Mouse (Mus musculus) small intestine, adult 2 months (tissue): ENCODE measurements around the gene Dclk1. TPM values are rescaled to one million over a fixed set of nuclear protein-coding genes. Genes with fewer than 3 reads are reported as not detected.

Experiments
- H3K27ac ChIP-seq: fragments of 200-500 bp; 2 replicates; pipeline ENCODE4 v1.5.1; 2012; ENCODE audit warnings: low read depth, low read length, control low read depth, inconsistent platforms; ENCODE audit not compliant: insufficient read depth
- H3K27me3 ChIP-seq: fragments of 200-500 bp; 2 replicates; pipeline ENCODE4 v1.6.1; 2012; ENCODE audit warnings: mild to moderate bottlenecking, moderate library complexity, low read length, inconsistent platforms; ENCODE audit not compliant: control insufficient read depth, insufficient read depth
- H3K36me3 ChIP-seq: fragments of 200-500 bp; 2 replicates; pipeline ENCODE4 v1.6.1; 2012; ENCODE audit warnings: mild to moderate bottlenecking, low read length, control low read depth, inconsistent platforms; ENCODE audit not compliant: control insufficient read depth, insufficient read depth
- H3K4me1 ChIP-seq: fragments of 200-500 bp; 2 replicates; pipeline ENCODE4 v1.6.1; 2012; ENCODE audit warnings: low read length, inconsistent platforms, mixed read lengths; ENCODE audit not compliant: control insufficient read depth, insufficient read depth, insufficient read length
- H3K4me3 ChIP-seq: fragments of 200-500 bp; 2 replicates; pipeline ENCODE4 v1.5.1; 2012; ENCODE audit warnings: low read depth, mild to moderate bottlenecking, control low read depth, inconsistent platforms, low read length, moderate library complexity
- CTCF ChIP-seq: fragments of 200-500 bp; IDR thresholded peaks from 2 replicates; pipeline ENCODE4 v1.5.1; 2012; ENCODE audit warnings: low read depth, mild to moderate bottlenecking, control low read depth, inconsistent platforms, low read length, moderate library complexity, mixed read lengths; ENCODE audit not compliant: insufficient replicate concordance, insufficient read length; ENCODE audit errors: extremely low read depth
- POLR2A ChIP-seq: fragments of 200-500 bp; IDR thresholded peaks from 2 replicates; pipeline ENCODE4 v1.6.1; 2012; ENCODE audit warnings: low read depth, mild to moderate bottlenecking, control low read depth, inconsistent platforms, low read length, moderate library complexity
- WGBS: fragments of 180-500 bp; shearing (Covaris S2); methylation state at CpG from one replicate; pipeline ENCODE4 v1.1.7; 2018; 5-methylcytosine and 5-hydroxymethylcytosine counted together
- polyA plus RNA-seq: library from polyadenylated mRNA; depleted of rRNA; stranded (reverse); fragments of >200 nt; gene quantifications from 2 replicates; pipeline ENCODE4 v1.2.3, GENCODE M21; 2012

Dclk1 gene
- polyA plus RNA-seq, 1 experiment = 3.2 TPM

DNA sequence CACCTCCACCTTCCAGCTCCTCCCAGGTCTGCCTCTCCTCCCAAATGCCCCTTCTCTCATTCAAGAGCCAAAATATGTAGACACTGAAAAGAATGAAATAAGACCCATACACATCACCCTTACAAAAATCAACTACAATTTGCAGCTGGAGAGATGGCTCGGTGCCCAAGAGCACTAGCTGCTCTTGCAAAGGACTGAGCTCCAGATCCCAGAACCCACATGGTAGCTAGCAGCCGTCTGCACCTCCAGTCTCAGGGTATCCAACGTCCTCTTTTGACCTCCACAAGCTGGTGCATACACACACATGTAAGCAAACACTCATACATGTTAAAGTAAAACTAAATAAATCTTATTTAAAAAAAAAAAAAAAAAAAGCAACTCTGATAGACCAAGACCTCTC, 150.4 kb downstream of the Dclk1 start:
- H3K36me3 ChIP-seq = no peaks in the 10 kb centered on the region
- no peak for TF ChIP-seq CTCF
- TF ChIP-seq POLR2A = no peak
- H3K4me3 ChIP-seq = no peak overlapping the region
- H3K4me1 ChIP-seq = no peaks in the 10 kb centered on the region
- no peak overlapping the region for H3K27ac ChIP-seq
- H3K27me3 ChIP-seq = no peaks in the 10 kb centered on the region
- 54% methylated on average over 3 of the region's 3 CpGs for WGBS

DNA sequence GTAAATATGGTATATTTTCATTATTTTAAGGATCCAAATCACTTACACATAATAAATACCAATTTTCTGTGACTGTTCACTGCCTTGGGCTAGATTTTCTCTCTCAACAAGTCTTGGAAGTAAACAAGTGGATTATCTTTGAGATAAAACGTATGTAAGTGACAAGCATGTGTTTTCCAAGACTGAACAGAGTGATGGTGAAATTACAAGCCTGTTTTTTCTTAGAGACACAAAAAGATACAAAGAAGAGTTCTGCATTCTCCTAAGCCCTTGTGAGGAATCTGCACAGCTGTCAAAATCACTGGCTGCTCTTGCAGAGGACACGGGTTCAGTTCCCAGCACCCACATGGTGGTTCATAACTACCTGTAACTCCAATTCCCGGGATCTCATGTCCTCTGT, 151.4 kb downstream of the Dclk1 start:
- TF ChIP-seq POLR2A (no peak), CTCF (no peak)
- Histone ChIP-seq H3K4me1 (no peaks in the 10 kb centered on the region), H3K36me3 (no peaks in the 10 kb centered on the region), H3K27me3 (no peaks in the 10 kb centered on the region), H3K27ac (no peak overlapping the region), H3K4me3 (no peak overlapping the region)
- 67% methylated on average over 3 of the region's 3 CpGs for WGBS

DNA sequence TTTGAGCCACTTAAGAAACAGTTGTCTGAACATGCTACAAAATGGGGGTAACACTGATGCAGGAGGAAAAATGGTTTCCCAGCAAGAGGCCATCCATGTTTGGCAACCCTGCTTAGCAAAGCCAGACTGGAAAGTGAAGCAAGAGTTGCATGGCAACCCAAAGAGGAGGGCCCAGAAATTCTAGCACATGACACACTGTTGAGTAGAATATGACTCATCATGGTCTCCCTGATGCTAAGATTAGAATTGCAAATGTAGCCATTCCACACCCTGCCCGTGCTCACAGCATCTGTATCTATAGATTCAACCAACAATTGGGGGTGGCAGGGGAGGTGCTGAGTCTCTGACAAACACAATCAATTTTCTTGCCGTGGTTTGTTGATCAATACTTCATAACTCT, 154.6 kb downstream of the Dclk1 start:
- TF ChIP-seq POLR2A (no peak), CTCF (no peak)
- no peaks in the 10 kb centered on the region for H3K36me3 ChIP-seq
- H3K27me3 ChIP-seq = no peaks in the 10 kb centered on the region
- no peaks in the 10 kb centered on the region for H3K4me1 ChIP-seq
- H3K27ac ChIP-seq = no peak overlapping the region
- WGBS = 59% methylated on average over 2 of the region's 2 CpGs
- H3K4me3 ChIP-seq = no peak overlapping the region

DNA sequence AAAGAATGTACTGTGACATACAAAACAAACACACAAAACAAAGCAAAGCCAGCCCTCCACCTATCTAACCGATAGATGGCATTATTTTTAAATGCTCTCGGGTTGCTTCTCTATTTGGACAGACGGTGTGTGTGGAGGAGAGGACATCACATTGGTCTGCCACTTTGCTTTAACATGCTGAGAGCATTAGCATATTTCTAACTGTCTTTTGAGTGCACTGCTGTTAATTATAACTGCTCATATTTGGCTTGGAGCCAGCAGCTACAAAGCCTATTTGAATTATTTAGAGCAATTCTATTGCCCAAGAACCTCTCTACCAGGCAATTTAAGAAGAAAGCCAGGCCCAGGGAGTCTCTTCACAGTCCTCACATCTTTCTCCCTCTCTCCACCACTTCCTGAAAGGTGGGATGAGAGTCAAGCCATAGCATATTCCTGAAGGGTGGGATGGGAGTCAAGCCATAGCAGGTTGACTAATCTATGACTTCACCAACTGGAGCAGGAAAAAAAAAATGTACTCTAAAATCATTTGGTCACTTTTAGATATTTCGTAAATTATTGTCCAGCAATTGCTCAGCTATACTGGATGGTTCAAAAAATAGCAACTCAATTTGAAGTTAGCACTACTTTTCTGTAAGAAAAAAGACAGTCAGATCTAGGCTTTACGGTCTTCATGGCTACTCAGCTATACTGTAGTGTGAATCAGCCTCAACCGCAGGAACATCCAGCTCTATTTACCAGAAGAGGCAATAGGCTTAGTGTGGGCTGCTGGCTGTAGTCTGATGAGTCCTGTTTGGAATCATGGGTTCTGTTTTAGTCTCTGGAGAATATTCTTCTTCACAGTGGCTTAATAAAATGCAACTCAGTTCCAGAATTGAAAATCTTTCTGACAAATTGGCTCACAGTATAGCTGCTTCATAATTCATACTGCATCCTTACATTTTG, 155.9 kb downstream of the Dclk1 start:
- TF ChIP-seq POLR2A (no peak), CTCF (no peak)
- no peaks in the 10 kb centered on the region for H3K27me3 ChIP-seq
- H3K36me3 ChIP-seq = no peaks in the 10 kb centered on the region
- H3K4me1 ChIP-seq = no peaks in the 10 kb centered on the region
- H3K27ac ChIP-seq = no peak overlapping the region
- WGBS = 86% methylated on average over 6 of the region's 6 CpGs
- no peak overlapping the region for H3K4me3 ChIP-seq

GRCm38 (mm10) chr3:55401236-55401635, 159.1 kb downstream of the Dclk1 start:
- WGBS = 69% methylated on average over 1 of the region's 1 CpGs
- Histone ChIP-seq H3K27me3 (no peaks in the 10 kb centered on the region), H3K27ac (no peak overlapping the region), H3K4me1 (no peaks in the 10 kb centered on the region), H3K4me3 (no peak overlapping the region), H3K36me3 (no peaks in the 10 kb centered on the region)
- TF ChIP-seq CTCF = no peak
- no peak for TF ChIP-seq POLR2A

DNA sequence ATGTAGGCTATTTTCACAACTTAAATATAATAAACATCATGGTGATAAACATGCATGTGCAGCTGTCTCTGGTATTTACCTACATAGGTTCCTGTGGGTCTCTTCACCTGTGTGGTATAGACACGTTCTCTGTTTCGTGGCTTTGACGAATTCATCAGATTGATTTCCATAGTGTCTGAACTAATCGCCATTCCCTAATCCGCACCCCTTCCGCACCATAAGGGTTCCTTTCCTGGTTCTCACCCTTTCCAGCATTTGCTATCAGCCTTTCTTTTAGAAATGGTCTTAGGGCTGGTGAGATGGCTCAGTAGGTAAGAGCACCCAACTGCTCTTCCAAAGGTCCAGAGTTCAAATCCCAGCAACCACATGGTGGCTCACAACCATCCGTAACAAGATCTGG, 162.6 kb downstream of the Dclk1 start:
- H3K27me3 ChIP-seq = 0 out of 2 replicates have a peak, but pooled peaks cover 3% of the 10 kb centered on the region
- H3K36me3 ChIP-seq = no peaks in the 10 kb centered on the region
- no peaks in the 10 kb centered on the region for H3K4me1 ChIP-seq
- 93% methylated on average over 7 of the region's 7 CpGs for WGBS
- TF ChIP-seq POLR2A (no peak), CTCF (no peak)
- no peak overlapping the region for H3K27ac ChIP-seq
- no peak overlapping the region for H3K4me3 ChIP-seq

DNA sequence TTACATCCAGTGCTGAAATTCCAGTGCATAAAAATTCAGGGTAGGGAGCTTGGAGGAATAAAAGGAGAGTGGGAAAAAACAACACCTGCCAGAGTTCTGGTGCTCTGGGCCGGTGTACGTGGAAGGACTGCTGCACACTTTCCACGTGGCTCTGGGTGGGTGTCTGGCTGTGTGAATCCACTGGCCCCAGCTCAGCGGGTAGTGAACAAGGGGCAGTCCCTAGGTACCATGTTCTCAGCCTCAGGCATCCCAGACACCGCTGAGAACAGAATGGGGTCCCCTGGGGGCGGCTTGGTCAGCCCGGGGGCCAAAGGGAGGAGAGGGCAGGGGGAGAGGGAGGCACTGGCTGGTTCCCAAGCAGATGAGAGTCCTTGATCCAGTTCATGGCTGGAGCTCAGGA, 164.5 kb downstream of the Dclk1 start:
- Histone ChIP-seq H3K27me3 (0 out of 2 replicates have a peak, but pooled peaks cover 3% of the 10 kb centered on the region), H3K27ac (no peak overlapping the region), H3K4me1 (no peaks in the 10 kb centered on the region), H3K36me3 (no peaks in the 10 kb centered on the region), H3K4me3 (no peak overlapping the region)
- WGBS = 77% methylated on average over 7 of the region's 7 CpGs
- TF ChIP-seq POLR2A (no peak), CTCF (no peak)
